Mouse (Mus musculus): Measurements from ENCODE around the gene Faiml. TPM values are rescaled to one million over a fixed set of nuclear protein-coding genes. Genes with fewer than 3 reads are reported as not detected.

Faiml gene
- total RNA-seq, 2 experiments from 2014 or later, result not detected

- DNase-seq (ENCODE audit: low spot score in 2 of 2), result no peak
Observed at GRCm38 (mm10) chr9:99182121-99182520, 54.9 kb downstream of the Faiml start.

GRCm38 (mm10) chr9:99180272-99180671, 56.8 kb downstream of the Faiml start:
- no peak for DNase-seq (ENCODE audit: low spot score in 2 of 2)

Other genes with a start within 250 kb of the Faiml start
- not detected for gene Gm1123, start 201.5 kb downstream of the Faiml start, total RNA-seq (2021)
- gene Pik3cb, start 96.6 kb downstream of the Faiml start, total RNA-seq (2021), result 10 to 100 TPM; 24.4 to 25.5 TPM
- 10 to 100 TPM; 19.2 to 23.9 TPM for gene Cep70, start 6.1 kb upstream of the Faiml start, total RNA-seq (2021)
- gene Esyt3, start 121.3 kb upstream of the Faiml start, total RNA-seq (2021), result 1 to 10 TPM in 1 of 2 experiments, under 1 TPM in 1; 0.95 to 1.4 TPM
- gene Mras, start 200.1 kb upstream of the Faiml start, total RNA-seq (2021), result 100 to 1,000 TPM; 161 to 167 TPM
- not detected for gene Nme9, start 214.2 kb upstream of the Faiml start, total RNA-seq (2021)

All from left cerebral cortex, adult 18-20 months (tissue).